Mouse (Mus musculus): Measurements from ENCODE around the gene Ube2f.

DNA sequence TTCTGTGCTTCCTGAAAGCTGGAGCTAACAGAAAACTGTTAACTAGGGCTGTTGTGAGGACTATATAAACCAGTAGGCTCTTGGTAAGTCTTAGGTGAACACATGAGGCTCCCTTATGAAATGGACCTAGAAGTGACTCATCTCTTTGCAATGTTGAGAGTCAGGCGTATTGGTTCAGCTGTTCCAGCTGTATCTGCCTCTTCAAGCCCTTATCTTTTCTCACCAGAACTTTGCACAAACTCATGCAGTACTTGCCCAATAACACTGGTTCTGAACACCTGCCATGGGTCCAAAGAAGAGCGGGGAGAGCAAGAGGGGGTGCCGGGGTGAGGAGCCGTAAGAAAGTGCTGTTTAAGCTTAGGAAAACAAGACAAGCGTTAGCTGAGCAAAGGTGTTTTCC, 1.9 kb upstream of the Ube2f start:
- TF ChIP-seq CTCF (IDR thresholded peaks at IDR 0.05; ENCODE audit: low read depth, low read length), result no peak
- TF ChIP-seq POLR2A (IDR thresholded peaks at IDR 0.05; ENCODE audit: borderline replicate concordance, low read depth, low read length), result no peak

All from bone marrow macrophage, adult 2 months (primary cell).